Comparison of ENCODE assay signal across 17 mouse cellular contexts in genomic region chr4:52324300-52324699, GRCm38 (mm10).
"Had no signal": no experiment of that assay in that cellular context is flagged by ENCODE, and none has a peak within 500 bp of the region (broad histone marks: within the 10 kb centered on the region; RNA-seq: fewer than 3 reads in every experiment).

No protein-coding gene starts in this region.

- H3K9ac ChIP-seq: lung, embryonic 14.5 days; midbrain, embryonic 12.5 days; neural tube, embryonic 13.5 days; neural tube, embryonic 15.5 days; stomach, embryonic 15.5 days had no signal

- H3K4me2 ChIP-seq: lung, embryonic 14.5 days; midbrain, embryonic 12.5 days; neural tube, embryonic 13.5 days; neural tube, embryonic 15.5 days; stomach, embryonic 15.5 days had no signal

- ATAC-seq: midbrain, embryonic 16.5 days had no signal

- H3K27me3 ChIP-seq: midbrain, embryonic 12.5 days; neural tube, embryonic 13.5 days; neural tube, embryonic 15.5 days; stomach, embryonic 15.5 days had no signal

- H3K4me1 ChIP-seq: midbrain, embryonic 10.5 days; midbrain, embryonic 12.5 days; neural tube, embryonic 13.5 days; neural tube, embryonic 15.5 days; stomach, embryonic 15.5 days had no signal

- H3K4me3 ChIP-seq: midbrain, embryonic 10.5 days; midbrain, embryonic 12.5 days; myocyte; neural tube, embryonic 13.5 days; neural tube, embryonic 15.5 days; stomach, embryonic 15.5 days had no signal

- H3K27ac ChIP-seq: midbrain, embryonic 10.5 days; midbrain, embryonic 12.5 days; neural tube, embryonic 13.5 days; neural tube, embryonic 15.5 days; stomach, embryonic 15.5 days; stomach, postnatal 0 days had no signal

- H3K9me3 ChIP-seq: midbrain, embryonic 10.5 days; midbrain, embryonic 12.5 days; neural tube, embryonic 13.5 days; neural tube, embryonic 15.5 days; stomach, embryonic 15.5 days had no signal

- H3K36me3 ChIP-seq: midbrain, embryonic 10.5 days; midbrain, embryonic 12.5 days; neural tube, embryonic 13.5 days; neural tube, embryonic 15.5 days; stomach, embryonic 15.5 days had no signal

- DNase-seq: lung, adult 18-20 months; lung, embryonic 14.5 days; lung, postnatal 10 days; lung, postnatal 4 days; midbrain, embryonic 14.5 days; right cerebral cortex, postnatal 14 days; thymus, adult 18-20 months; thymus, postnatal 14 days; thymus, postnatal 36 days had no signal
